Mouse (Mus musculus) lung, postnatal 0 days (tissue): ENCODE measurements around the gene Gm8947.

Experiments
- CTCF ChIP-seq: IDR thresholded peaks from 2 replicates; pipeline ENCODE4 v1.5.1; 2016; ENCODE audit warnings: antibody characterized with exemption, mild to moderate bottlenecking
- EP300 ChIP-seq: IDR thresholded peaks from 2 replicates; pipeline ENCODE4 v1.6.1; 2016; ENCODE audit warnings: antibody characterized with exemption, mild to moderate bottlenecking, control low read depth

DNA sequence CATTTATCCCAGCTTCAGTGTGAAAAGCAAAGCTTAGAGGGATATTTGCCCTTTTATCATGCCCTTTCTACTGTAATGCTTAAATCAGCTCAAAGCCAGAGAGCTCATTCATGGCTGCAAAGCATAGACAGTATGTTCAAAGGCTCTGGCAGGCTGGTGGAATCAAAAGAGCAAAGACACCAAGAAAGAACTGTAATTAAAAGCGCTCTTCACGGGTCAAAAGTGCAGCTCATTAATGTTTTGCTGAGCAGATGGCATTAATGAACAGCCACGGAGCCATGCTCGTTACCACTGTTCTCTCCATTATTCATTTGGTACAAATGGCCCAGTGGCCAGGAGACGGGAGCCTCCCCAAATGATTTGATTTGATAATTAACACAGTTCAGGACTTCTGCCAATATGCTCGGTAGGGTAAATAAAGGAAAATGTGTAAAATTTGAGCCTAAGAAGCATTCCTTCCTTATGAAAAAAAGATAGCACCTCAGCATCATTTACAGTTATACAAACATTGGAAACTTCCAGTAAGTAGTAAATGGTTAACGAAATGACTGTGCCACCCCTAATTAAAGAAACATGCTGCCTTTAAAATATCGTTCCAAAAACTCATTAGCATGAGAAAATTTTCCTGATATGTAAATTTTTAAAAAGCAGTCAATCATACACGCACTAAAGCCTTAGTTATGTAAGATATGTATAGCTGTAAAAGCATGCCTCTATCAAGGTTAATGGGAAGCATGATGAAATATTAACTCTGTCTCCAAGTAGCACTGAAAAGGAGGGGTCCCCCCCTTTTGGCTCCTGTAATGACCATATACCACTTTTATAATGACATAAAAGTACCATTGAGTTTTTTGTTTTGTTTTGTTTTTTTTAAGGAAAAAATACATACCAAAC, 34.0 kb upstream of the Gm8947 start:
- no peak for TF ChIP-seq EP300
- no peak for TF ChIP-seq CTCF
